Mouse (Mus musculus): Measurements from ENCODE around the gene Sox5. TPM values are rescaled to one million over a fixed set of nuclear protein-coding genes. Genes with fewer than 3 reads are reported as not detected.
A peak's percentile ranks its signal among the peaks of the same experiment; 100 is the strongest.

Sox5 gene
- polyA plus RNA-seq, 1 experiment from 2014 or later = 43.3 TPM

DNA sequence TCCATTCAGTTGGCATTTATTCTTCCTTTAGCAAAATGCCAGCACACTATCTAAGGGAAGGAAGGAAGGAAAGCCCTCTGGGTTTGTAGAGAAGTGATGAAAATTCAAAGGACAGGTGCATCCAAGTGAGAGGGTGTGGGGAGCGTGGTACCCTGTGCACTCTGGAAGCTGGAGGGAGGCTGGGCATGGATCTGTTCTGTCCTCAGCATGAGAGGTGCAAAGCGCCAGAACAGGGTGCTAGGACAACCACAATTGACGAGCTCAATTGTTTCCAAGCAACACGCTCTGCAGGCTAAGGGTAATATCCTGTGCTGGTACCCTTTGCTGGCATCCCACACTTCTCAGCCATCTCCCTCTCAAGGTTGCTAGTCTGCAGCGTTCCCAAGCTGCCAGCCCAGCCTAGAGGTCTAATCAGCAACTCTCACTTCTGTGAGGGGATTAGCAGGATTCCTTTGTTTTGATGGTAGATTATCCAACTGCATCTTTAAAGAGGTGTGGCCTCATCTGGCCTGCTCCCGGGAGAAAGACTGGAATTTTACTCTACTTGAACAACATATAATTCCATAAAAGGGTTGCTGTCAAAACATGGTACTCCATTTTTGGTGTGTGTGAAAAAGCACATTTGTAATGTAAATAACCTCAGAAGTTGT is 183.3 kb downstream of the Sox5 start:
- H3K36me3 ChIP-seq (ENCODE audit: control insufficient read depth, insufficient read depth, low read length) = no peaks in the 10 kb centered on the region
- no peaks in the 10 kb centered on the region; the same call in 1 of the 2 replicates for H3K9me3 ChIP-seq (replicated peaks; ENCODE audit: control insufficient read depth, low read length, poor library complexity, severe bottlenecking)
- no peak overlapping the region for H3K4me2 ChIP-seq (ENCODE audit: low read length)
- H3K4me1 ChIP-seq (ENCODE audit: control insufficient read depth, insufficient read depth, low read length) = peaks cover 12% of the 10 kb centered on the region
- H3K27me3 ChIP-seq (ENCODE audit: control insufficient read depth, insufficient read depth, low read depth, low read length) = no peaks in the 10 kb centered on the region
- no peak overlapping the region for H3K4me3 ChIP-seq (ENCODE audit: low read depth, low read length)
- no peak overlapping the region for H3K9ac ChIP-seq (ENCODE audit: low read depth, low read length)
- 20% methylated on average over 6 of the region's 6 CpGs for WGBS
- ATAC-seq = peak; percentile 66; the same call in 1 of the 2 replicates
- H3K27ac ChIP-seq (ENCODE audit: low read length) = no peak overlapping the region

DNA sequence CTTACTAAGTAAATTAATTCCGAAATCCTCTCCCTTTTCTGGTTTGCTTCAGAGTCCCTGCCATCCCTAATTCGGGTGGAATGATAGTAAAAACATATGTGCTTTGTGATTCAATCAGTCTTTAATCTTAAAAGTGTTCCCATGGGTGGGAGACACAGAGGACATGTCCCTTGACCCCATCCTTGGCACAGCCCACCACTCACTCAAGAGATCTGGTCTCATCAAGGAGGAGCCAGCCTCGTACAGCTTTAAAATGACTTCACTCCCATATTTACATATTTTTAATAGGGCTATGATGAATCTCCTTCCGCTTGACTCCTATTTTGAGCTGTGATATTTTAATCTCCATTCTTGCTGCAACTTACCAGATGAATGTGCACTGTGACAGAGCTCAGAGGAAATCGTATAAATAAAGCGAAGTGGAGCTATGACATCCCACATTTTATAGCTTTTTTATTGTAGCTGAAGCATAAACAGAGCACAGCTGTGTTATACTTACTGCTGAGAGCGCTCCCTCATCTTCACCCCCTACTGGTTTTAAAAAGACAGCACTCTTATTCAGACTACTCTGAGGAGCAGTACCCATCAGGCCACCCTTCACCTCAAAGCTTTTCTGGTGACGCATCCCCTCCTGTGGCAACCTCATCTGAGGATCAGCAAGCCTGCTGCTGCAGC is 185.1 kb downstream of the Sox5 start:
- Histone ChIP-seq H3K4me2 (ENCODE audit: low read length) (no peak overlapping the region), H3K27me3 (ENCODE audit: control insufficient read depth, insufficient read depth, low read depth, low read length) (no peaks in the 10 kb centered on the region), H3K4me3 (ENCODE audit: low read depth, low read length) (no peak overlapping the region), H3K36me3 (ENCODE audit: control insufficient read depth, insufficient read depth, low read length) (no peaks in the 10 kb centered on the region), H3K9me3 (replicated peaks; ENCODE audit: control insufficient read depth, low read length, poor library complexity, severe bottlenecking) (no peaks in the 10 kb centered on the region), H3K27ac (ENCODE audit: low read length) (no peak overlapping the region), H3K9ac (ENCODE audit: low read depth, low read length) (no peak overlapping the region), H3K4me1 (ENCODE audit: control insufficient read depth, insufficient read depth, low read length) (peaks cover 12% of the 10 kb centered on the region)
- 56% methylated on average over 8 of the region's 8 CpGs for WGBS
- ATAC-seq = no peak

DNA sequence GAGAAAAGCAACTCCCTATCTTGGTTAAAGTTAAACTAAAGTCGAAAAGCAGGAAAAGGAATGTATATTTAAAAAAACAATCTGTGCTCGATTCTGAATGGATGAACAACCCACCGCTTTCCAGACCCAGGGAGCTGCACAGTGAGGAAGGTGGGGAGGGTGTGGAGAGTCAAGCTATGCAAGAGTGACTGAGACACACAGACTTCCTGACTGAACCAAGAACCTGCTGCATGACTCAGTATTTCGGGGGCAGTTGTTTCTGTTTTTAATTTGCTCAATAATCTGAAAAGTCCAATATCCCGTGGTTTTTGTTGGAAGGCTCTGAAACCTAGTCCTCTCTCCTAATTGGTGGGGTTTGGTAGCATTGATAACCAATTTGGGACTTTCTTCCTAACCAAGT is 196.9 kb downstream of the Sox5 start:
- 60% methylated on average over 5 of the region's 5 CpGs for WGBS
- no peak overlapping the region for H3K4me2 ChIP-seq (ENCODE audit: low read length)
- H3K9ac ChIP-seq (ENCODE audit: low read depth, low read length) = no peak overlapping the region
- H3K27me3 ChIP-seq (ENCODE audit: control insufficient read depth, insufficient read depth, low read depth, low read length) = no peaks in the 10 kb centered on the region
- 0 out of 2 replicates have a peak, but pooled peaks cover 2% of the 10 kb centered on the region for H3K4me1 ChIP-seq (ENCODE audit: control insufficient read depth, insufficient read depth, low read length)
- no peaks in the 10 kb centered on the region for H3K36me3 ChIP-seq (ENCODE audit: control insufficient read depth, insufficient read depth, low read length)
- no peak overlapping the region for H3K27ac ChIP-seq (ENCODE audit: low read length)
- no peak overlapping the region for H3K4me3 ChIP-seq (ENCODE audit: low read depth, low read length)
- no peak for ATAC-seq
- no peaks in the 10 kb centered on the region for H3K9me3 ChIP-seq (replicated peaks; ENCODE audit: control insufficient read depth, low read length, poor library complexity, severe bottlenecking)

DNA sequence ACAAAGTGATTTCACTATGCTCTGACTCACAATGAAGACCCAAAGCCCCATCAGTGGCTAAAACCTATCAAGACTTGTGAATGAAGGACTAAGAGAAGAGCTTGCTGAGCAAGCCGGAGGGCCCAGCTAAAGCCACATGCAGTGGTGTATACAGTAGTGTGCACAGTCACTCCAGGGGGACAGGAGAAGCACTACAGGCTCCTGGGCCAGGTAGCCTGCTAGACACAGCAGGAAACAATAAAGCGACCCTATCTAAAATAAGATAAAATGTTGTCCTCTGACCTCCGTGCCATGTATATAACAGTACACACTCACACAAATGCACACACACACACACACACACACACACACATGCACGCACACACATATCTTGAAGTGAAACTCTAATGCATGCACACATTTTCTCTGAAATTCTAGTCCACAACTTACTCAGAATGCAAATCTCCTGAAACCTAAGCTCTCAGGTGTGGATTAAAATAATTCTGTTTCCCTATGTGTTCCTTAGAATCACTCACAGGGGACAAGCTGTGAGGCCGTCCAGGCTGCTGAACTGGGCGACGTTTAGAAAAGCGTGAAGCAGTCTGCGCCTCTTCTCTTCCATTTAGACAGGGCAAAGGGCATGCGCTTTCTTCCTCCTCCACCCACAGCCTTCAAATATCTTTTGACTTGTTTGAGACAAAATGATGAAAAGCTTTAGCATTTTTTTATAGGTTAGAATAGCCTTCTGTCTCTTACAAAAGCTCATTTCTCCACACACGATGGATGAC is 197.5 kb downstream of the Sox5 start:
- H3K4me1 ChIP-seq (ENCODE audit: control insufficient read depth, insufficient read depth, low read length) = 0 out of 2 replicates have a peak, but pooled peaks cover 2% of the 10 kb centered on the region
- no peak for ATAC-seq
- no peak overlapping the region for H3K4me3 ChIP-seq (ENCODE audit: low read depth, low read length)
- 48% methylated on average over 11 of the region's 11 CpGs for WGBS
- no peaks in the 10 kb centered on the region for H3K27me3 ChIP-seq (ENCODE audit: control insufficient read depth, insufficient read depth, low read depth, low read length)
- no peak overlapping the region for H3K27ac ChIP-seq (ENCODE audit: low read length)
- H3K9ac ChIP-seq (ENCODE audit: low read depth, low read length) = no peak overlapping the region
- no peaks in the 10 kb centered on the region for H3K9me3 ChIP-seq (replicated peaks; ENCODE audit: control insufficient read depth, low read length, poor library complexity, severe bottlenecking)
- no peaks in the 10 kb centered on the region for H3K36me3 ChIP-seq (ENCODE audit: control insufficient read depth, insufficient read depth, low read length)
- no peak overlapping the region for H3K4me2 ChIP-seq (ENCODE audit: low read length)

DNA sequence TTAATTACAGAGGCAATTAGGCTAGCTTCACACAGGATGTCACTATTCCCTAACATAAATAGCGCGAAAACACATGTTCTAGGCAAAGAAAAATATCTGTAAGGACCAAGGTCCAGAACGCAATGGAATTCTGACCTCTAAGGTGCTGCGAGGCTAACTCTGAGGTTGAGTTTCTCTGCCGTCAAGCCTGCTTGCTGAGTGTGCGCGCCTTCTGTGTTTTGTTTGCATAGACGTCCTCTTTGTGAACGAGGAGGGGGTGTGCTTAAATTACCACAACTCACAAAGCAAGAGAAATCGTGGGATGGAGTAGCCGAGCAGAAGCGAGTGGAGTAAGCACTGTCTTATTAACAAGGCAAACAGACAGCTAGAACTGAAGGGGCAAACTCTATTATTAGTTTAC is 202.5 kb downstream of the Sox5 start:
- 57% methylated on average over 12 of the region's 12 CpGs for WGBS
- Histone ChIP-seq H3K4me1 (ENCODE audit: control insufficient read depth, insufficient read depth, low read length) (no peaks in the 10 kb centered on the region), H3K27ac (ENCODE audit: low read length) (no peak overlapping the region), H3K4me3 (ENCODE audit: low read depth, low read length) (no peak overlapping the region), H3K9ac (ENCODE audit: low read depth, low read length) (no peak overlapping the region), H3K9me3 (replicated peaks; ENCODE audit: control insufficient read depth, low read length, poor library complexity, severe bottlenecking) (no peaks in the 10 kb centered on the region), H3K36me3 (ENCODE audit: control insufficient read depth, insufficient read depth, low read length) (no peaks in the 10 kb centered on the region), H3K4me2 (ENCODE audit: low read length) (no peak overlapping the region), H3K27me3 (ENCODE audit: control insufficient read depth, insufficient read depth, low read depth, low read length) (no peaks in the 10 kb centered on the region)
- no peak for ATAC-seq

DNA sequence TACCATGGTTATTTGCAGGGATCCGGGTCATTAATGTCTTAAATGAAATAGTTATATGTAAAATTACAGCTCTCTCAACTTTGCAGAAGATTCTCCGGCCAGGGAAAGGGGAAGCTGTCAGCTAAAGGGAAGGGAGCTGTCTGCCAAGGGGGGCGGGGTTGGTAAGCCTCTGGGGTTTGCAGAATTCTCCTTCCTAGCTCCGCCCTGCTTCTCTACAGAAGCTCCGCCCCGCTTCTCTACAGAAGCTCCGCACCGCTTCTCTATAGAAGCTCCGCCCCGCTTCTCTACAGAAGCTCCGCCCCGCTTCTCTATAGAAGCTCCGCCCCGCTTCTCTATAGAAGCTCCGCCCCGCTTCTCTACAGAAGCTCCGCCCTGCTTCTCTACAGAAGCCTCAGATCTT is 210.9 kb downstream of the Sox5 start:
- no peak for ATAC-seq
- H3K9me3 ChIP-seq (replicated peaks; ENCODE audit: control insufficient read depth, low read length, poor library complexity, severe bottlenecking) = no peaks in the 10 kb centered on the region
- 75% methylated on average over 17 of the region's 17 CpGs for whole genome bisulfite sequencing

DNA sequence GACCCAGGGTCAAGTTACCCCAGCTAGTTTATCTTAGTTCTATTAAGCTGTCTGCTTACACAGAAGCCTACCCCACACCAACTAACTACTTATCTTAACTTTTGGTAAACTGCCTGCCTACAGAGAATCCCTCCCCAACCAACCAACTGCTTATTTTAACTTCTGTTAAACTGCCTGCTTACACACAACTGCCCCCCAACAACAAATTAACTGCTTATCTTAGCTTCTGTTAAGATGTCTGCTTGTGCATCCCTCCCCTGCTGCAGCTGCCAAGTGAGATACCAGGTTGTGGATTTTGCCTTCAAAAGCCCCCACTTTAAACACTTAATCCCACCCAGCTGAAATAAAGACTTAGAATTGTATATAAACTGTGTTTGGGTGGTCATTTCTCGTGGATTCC is 215.9 kb downstream of the Sox5 start:
- no peak overlapping the region for H3K27ac ChIP-seq (ENCODE audit: low read length)
- H3K4me1 ChIP-seq (ENCODE audit: control insufficient read depth, insufficient read depth, low read length) = no peaks in the 10 kb centered on the region
- H3K27me3 ChIP-seq (ENCODE audit: control insufficient read depth, insufficient read depth, low read depth, low read length) = no peaks in the 10 kb centered on the region
- no peak overlapping the region for H3K4me2 ChIP-seq (ENCODE audit: low read length)
- H3K9ac ChIP-seq (ENCODE audit: low read depth, low read length) = no peak overlapping the region
- no peaks in the 10 kb centered on the region for H3K36me3 ChIP-seq (ENCODE audit: control insufficient read depth, insufficient read depth, low read length)
- peaks cover 3% of the 10 kb centered on the region for H3K9me3 ChIP-seq (replicated peaks; ENCODE audit: control insufficient read depth, low read length, poor library complexity, severe bottlenecking)
- H3K4me3 ChIP-seq (ENCODE audit: low read depth, low read length) = no peak overlapping the region
- no peak for ATAC-seq
- 81% methylated on average over 1 of the region's 1 CpGs for WGBS

More for the DNA sequence above, 210.9 kb downstream of the Sox5 start:
- no peaks in the 10 kb centered on the region for H3K4me1 ChIP-seq (ENCODE audit: control insufficient read depth, insufficient read depth, low read length)
- H3K27me3 ChIP-seq (ENCODE audit: control insufficient read depth, insufficient read depth, low read depth, low read length) = no peaks in the 10 kb centered on the region
- H3K9ac ChIP-seq (ENCODE audit: low read depth, low read length) = no peak overlapping the region
- H3K36me3 ChIP-seq (ENCODE audit: control insufficient read depth, insufficient read depth, low read length) = no peaks in the 10 kb centered on the region
- no peak overlapping the region for H3K27ac ChIP-seq (ENCODE audit: low read length)
- no peak overlapping the region for H3K4me2 ChIP-seq (ENCODE audit: low read length)
- H3K4me3 ChIP-seq (ENCODE audit: low read depth, low read length) = no peak overlapping the region

DNA sequence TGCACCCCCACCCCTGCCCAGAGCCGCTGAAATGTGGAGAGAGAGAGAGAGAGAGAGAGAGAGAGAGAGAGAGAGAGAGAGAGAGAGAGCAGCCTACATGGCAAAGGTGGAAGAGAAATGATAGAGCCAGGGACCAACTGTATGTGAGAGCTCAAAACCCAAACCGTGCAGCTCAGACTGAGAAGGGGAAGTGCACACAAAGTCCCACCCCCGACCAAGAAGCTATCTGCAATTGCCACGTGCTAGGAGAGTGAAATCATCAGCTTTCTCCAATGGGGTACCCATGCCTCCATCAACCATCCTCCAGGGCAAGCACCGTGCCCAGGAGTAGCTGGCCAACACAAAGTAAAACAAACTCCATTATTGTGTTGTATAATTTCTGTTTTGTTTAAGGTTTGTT is 220.1 kb downstream of the Sox5 start:
- H3K36me3 ChIP-seq (ENCODE audit: control insufficient read depth, insufficient read depth, low read length) = no peaks in the 10 kb centered on the region
- H3K9me3 ChIP-seq (replicated peaks; ENCODE audit: control insufficient read depth, low read length, poor library complexity, severe bottlenecking) = peaks cover 4% of the 10 kb centered on the region
- H3K9ac ChIP-seq (ENCODE audit: low read depth, low read length) = no peak overlapping the region
- H3K27me3 ChIP-seq (ENCODE audit: control insufficient read depth, insufficient read depth, low read depth, low read length) = no peaks in the 10 kb centered on the region
- 80% methylated on average over 5 of the region's 5 CpGs for WGBS
- H3K4me2 ChIP-seq (ENCODE audit: low read length) = no peak overlapping the region
- no peak overlapping the region for H3K4me3 ChIP-seq (ENCODE audit: low read depth, low read length)
- H3K4me1 ChIP-seq (ENCODE audit: control insufficient read depth, insufficient read depth, low read length) = no peaks in the 10 kb centered on the region
- H3K27ac ChIP-seq (ENCODE audit: low read length) = no peak overlapping the region
- ATAC-seq = no peak

DNA sequence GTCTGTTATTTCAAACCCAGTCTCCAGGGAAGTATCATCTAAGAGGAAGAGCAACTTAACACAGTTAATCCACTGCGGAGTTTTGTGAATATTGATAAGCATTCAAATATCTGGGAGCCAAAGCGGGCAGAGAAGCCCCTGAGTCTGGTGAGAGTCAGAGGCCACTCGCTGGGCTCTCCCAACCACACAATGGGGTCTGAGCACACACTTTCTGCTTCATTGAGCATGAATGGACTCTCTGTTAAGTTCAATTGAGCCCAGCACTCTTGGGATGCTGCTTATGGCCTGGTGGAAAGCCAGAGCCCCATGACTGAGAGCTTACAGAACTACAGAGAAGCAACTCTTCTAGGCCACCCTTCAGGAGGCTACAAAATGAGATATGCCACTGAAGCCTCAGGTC is 221.6 kb downstream of the Sox5 start:
- no peak overlapping the region for H3K4me2 ChIP-seq (ENCODE audit: low read length)
- H3K4me3 ChIP-seq (ENCODE audit: low read depth, low read length) = no peak overlapping the region
- peaks cover 4% of the 10 kb centered on the region for H3K9me3 ChIP-seq (replicated peaks; ENCODE audit: control insufficient read depth, low read length, poor library complexity, severe bottlenecking)
- WGBS = 8% methylated on average over 3 of the region's 3 CpGs
- H3K27me3 ChIP-seq (ENCODE audit: control insufficient read depth, insufficient read depth, low read depth, low read length) = no peaks in the 10 kb centered on the region
- H3K4me1 ChIP-seq (ENCODE audit: control insufficient read depth, insufficient read depth, low read length) = no peaks in the 10 kb centered on the region
- no peaks in the 10 kb centered on the region for H3K36me3 ChIP-seq (ENCODE audit: control insufficient read depth, insufficient read depth, low read length)
- H3K27ac ChIP-seq (ENCODE audit: low read length) = no peak overlapping the region
- ATAC-seq = no peak
- H3K9ac ChIP-seq (ENCODE audit: low read depth, low read length) = no peak overlapping the region

All from midbrain, embryonic 16.5 days (tissue).